Mouse (Mus musculus): ENCODE data around the gene Itgb8. TPM values are rescaled to one million over a fixed set of nuclear protein-coding genes. Genes with fewer than 3 reads are reported as not detected.

The Itgb8 gene
- polyA plus RNA-seq, 1 experiment from 2014 or later, result 3.4 TPM

DNA sequence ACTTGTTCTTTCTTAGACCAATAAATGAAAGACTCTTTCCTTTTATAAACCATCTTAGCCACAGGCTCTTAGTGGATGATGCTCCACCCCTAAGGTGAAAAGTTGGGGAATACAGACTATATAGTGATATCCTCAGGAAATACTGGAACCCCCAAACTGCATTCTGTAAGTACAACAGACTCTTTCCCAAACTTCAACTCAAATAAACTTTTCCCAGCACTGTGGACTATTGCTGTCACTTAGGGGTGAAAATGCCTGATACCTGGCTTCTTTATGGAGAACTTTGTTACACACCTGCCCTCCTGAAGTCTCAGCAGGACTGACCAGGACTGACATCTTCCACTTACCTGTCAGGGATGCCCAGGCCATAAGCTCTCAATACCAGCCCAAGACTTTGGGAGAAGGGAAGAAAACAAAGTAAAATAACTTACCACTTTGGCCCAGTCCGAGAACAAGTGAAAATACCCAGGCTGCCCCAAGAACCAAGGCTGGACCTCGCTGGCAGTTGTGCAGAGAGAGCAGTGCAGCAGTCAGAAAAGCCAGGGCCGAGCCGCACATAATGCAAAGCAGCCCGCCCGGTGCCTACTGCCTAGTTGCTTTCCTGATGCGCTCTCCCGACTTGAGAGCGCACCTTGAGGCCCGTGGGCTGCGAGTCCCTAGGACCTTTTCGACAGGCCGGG is 1.2 kb downstream of the Itgb8 start:
- 1% methylated on average over 13 of the region's 13 CpGs for WGBS

GRCm38 (mm10) chr12:119231831-119232230 is 6.8 kb downstream of the Itgb8 start:
- Histone ChIP-seq H3K9ac (replicated peaks; ENCODE audit: low read length) (no peak overlapping the region), H3K9me3 (ENCODE audit: low read length) (no peaks in the 10 kb centered on the region), H3K4me1 (ENCODE audit: insufficient read depth, low read length) (peaks cover 6% of the 10 kb centered on the region; the same call in 1 of the 2 replicates), H3K27me3 (ENCODE audit: insufficient read depth, low read length) (no peaks in the 10 kb centered on the region), H3K27ac (ENCODE audit: low read length) (no peak overlapping the region), H3K36me3 (ENCODE audit: insufficient read depth, low read length) (no peaks in the 10 kb centered on the region), H3K4me2 (replicated peaks; ENCODE audit: low read depth, low read length) (no peak overlapping the region), H3K4me3 (ENCODE audit: low read length) (no peak overlapping the region)
- no peak for ATAC-seq (ENCODE audit: low FRiP score, low TSS enrichment)
- 83% methylated on average over 2 of the region's 2 CpGs for WGBS

More for the DNA sequence above, 1.2 kb downstream of the Itgb8 start:
- H3K36me3 ChIP-seq (ENCODE audit: insufficient read depth, low read length), result no peaks in the 10 kb centered on the region
- peak overlapping the region; percentile 84 for H3K4me2 ChIP-seq (replicated peaks; ENCODE audit: low read depth, low read length)
- peak; percentile 55 for ATAC-seq (ENCODE audit: low FRiP score, low TSS enrichment)
- H3K4me1 ChIP-seq (ENCODE audit: insufficient read depth, low read length), result peaks cover 21% of the 10 kb centered on the region
- H3K9ac ChIP-seq (replicated peaks; ENCODE audit: low read length), result peak overlapping the region; percentile 79
- H3K4me3 ChIP-seq (ENCODE audit: low read length), result peak overlapping the region; percentile 66
- peak overlapping the region; percentile 83 for H3K27ac ChIP-seq (ENCODE audit: low read length)
- H3K9me3 ChIP-seq (ENCODE audit: low read length), result no peaks in the 10 kb centered on the region
- H3K27me3 ChIP-seq (ENCODE audit: insufficient read depth, low read length), result no peaks in the 10 kb centered on the region

GRCm38 (mm10) chr12:119230444-119230843 is 8.2 kb downstream of the Itgb8 start:
- Histone ChIP-seq H3K4me3 (ENCODE audit: low read length) (no peak overlapping the region), H3K27me3 (ENCODE audit: insufficient read depth, low read length) (no peaks in the 10 kb centered on the region), H3K9me3 (ENCODE audit: low read length) (no peaks in the 10 kb centered on the region), H3K9ac (replicated peaks; ENCODE audit: low read length) (no peak overlapping the region), H3K4me2 (replicated peaks; ENCODE audit: low read depth, low read length) (no peak overlapping the region), H3K4me1 (ENCODE audit: insufficient read depth, low read length) (0 out of 2 replicates have a peak, but pooled peaks cover 6% of the 10 kb centered on the region), H3K36me3 (ENCODE audit: insufficient read depth, low read length) (no peaks in the 10 kb centered on the region), H3K27ac (ENCODE audit: low read length) (peak overlapping the region; percentile 43; the same call in 1 of the 2 replicates)
- ATAC-seq (ENCODE audit: low FRiP score, low TSS enrichment), result 0 out of 2 replicates have a peak, but pooled peaks have one; percentile 57

DNA sequence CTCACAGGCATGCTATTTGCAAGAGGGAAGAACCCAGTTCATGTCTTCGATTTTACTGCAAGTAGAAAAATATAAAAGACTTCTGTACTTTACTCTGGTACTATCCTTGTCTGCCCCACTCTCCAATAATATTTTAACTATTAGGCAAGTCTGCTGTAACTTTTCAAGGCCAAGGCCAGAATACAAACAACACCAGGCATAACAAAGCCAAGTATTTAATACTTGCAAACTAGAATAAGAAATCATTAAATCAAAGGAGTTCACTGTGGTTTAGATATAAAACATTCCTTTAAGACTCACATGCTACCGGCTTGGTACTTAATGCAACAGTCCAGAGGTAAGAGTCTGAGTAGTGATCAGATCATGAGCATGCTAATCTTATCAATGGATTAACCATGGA is 9.0 kb downstream of the Itgb8 start:
- Histone ChIP-seq H3K27me3 (ENCODE audit: insufficient read depth, low read length) (no peaks in the 10 kb centered on the region), H3K4me1 (ENCODE audit: insufficient read depth, low read length) (0 out of 2 replicates have a peak, but pooled peaks cover under 1% of the 10 kb centered on the region), H3K4me3 (ENCODE audit: low read length) (no peak overlapping the region), H3K4me2 (replicated peaks; ENCODE audit: low read depth, low read length) (no peak overlapping the region), H3K27ac (ENCODE audit: low read length) (no peak overlapping the region), H3K36me3 (ENCODE audit: insufficient read depth, low read length) (no peaks in the 10 kb centered on the region), H3K9ac (replicated peaks; ENCODE audit: low read length) (no peak overlapping the region), H3K9me3 (ENCODE audit: low read length) (no peaks in the 10 kb centered on the region)
- no peak for ATAC-seq (ENCODE audit: low FRiP score, low TSS enrichment)
- 83% methylated on average over 2 of the region's 2 CpGs for WGBS

DNA sequence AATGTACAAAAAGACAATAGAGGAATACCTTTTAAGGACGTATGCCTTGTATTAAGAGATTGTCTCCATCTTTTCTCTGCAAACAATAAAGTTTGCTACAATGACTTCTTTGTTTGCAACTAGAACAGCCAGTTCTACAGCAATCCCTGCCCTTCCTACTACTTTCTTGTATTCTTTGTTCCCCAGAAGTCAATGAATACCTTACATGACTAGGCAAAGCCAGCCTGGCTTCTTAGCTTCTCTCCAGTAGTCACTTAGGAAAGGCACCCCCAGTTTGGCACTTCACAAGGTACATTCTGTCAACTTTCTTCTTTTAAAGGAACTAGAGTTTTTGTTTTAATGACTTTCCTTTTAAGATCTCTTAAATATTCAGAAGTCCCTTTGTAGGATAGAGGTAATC is 10.7 kb downstream of the Itgb8 start:
- Histone ChIP-seq H3K4me2 (replicated peaks; ENCODE audit: low read depth, low read length) (no peak overlapping the region), H3K4me1 (ENCODE audit: insufficient read depth, low read length) (no peaks in the 10 kb centered on the region), H3K9me3 (ENCODE audit: low read length) (no peaks in the 10 kb centered on the region), H3K4me3 (ENCODE audit: low read length) (no peak overlapping the region), H3K36me3 (ENCODE audit: insufficient read depth, low read length) (no peaks in the 10 kb centered on the region), H3K27me3 (ENCODE audit: insufficient read depth, low read length) (no peaks in the 10 kb centered on the region), H3K9ac (replicated peaks; ENCODE audit: low read length) (no peak overlapping the region), H3K27ac (ENCODE audit: low read length) (no peak overlapping the region)
- 92% methylated on average over 1 of the region's 1 CpGs for WGBS
- ATAC-seq (ENCODE audit: low FRiP score, low TSS enrichment), result no peak

- no peaks in the 10 kb centered on the region for H3K9me3 ChIP-seq (ENCODE audit: low read length)
- no peaks in the 10 kb centered on the region for H3K4me1 ChIP-seq (ENCODE audit: insufficient read depth, low read length)
- no peak overlapping the region for H3K9ac ChIP-seq (replicated peaks; ENCODE audit: low read length)
- no peak overlapping the region for H3K4me2 ChIP-seq (replicated peaks; ENCODE audit: low read depth, low read length)
- ATAC-seq (ENCODE audit: low FRiP score, low TSS enrichment), result no peak
- no peak overlapping the region for H3K27ac ChIP-seq (ENCODE audit: low read length)
- H3K4me3 ChIP-seq (ENCODE audit: low read length), result no peak overlapping the region
- H3K27me3 ChIP-seq (ENCODE audit: insufficient read depth, low read length), result no peaks in the 10 kb centered on the region
- H3K36me3 ChIP-seq (ENCODE audit: insufficient read depth, low read length), result no peaks in the 10 kb centered on the region
These were observed 13.9 kb downstream of the Itgb8 start for GRCm38 (mm10) chr12:119224699-119225098.

DNA sequence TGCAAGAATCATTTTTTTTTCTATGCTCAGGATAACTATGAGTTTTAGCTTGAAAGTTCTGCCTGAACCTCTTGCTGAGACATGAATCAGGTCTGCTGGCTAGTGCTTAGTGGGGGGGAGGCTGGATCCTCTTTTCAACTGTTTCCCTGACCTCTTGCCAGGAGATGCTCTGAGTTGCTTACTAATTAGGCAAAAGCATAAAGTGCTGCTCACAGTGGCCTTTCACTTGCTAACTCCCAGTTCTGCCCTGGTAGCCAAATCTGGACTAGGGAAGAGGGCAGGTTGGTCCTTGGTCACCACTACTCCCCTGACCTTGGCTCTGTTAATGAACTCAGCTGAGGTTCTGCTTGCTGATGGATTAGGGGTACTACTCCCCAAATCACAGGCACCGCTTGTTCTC is 19.2 kb downstream of the Itgb8 start:
- no peaks in the 10 kb centered on the region for H3K4me1 ChIP-seq (ENCODE audit: insufficient read depth, low read length)
- H3K4me3 ChIP-seq (ENCODE audit: low read length), result no peak overlapping the region
- no peaks in the 10 kb centered on the region for H3K9me3 ChIP-seq (ENCODE audit: low read length)
- no peaks in the 10 kb centered on the region for H3K27me3 ChIP-seq (ENCODE audit: insufficient read depth, low read length)
- no peaks in the 10 kb centered on the region for H3K36me3 ChIP-seq (ENCODE audit: insufficient read depth, low read length)
- ATAC-seq (ENCODE audit: low FRiP score, low TSS enrichment), result no peak
- H3K4me2 ChIP-seq (replicated peaks; ENCODE audit: low read depth, low read length), result no peak overlapping the region
- H3K27ac ChIP-seq (ENCODE audit: low read length), result no peak overlapping the region
- WGBS, result 91% methylated on average over 1 of the region's 1 CpGs
- no peak overlapping the region for H3K9ac ChIP-seq (replicated peaks; ENCODE audit: low read length)

DNA sequence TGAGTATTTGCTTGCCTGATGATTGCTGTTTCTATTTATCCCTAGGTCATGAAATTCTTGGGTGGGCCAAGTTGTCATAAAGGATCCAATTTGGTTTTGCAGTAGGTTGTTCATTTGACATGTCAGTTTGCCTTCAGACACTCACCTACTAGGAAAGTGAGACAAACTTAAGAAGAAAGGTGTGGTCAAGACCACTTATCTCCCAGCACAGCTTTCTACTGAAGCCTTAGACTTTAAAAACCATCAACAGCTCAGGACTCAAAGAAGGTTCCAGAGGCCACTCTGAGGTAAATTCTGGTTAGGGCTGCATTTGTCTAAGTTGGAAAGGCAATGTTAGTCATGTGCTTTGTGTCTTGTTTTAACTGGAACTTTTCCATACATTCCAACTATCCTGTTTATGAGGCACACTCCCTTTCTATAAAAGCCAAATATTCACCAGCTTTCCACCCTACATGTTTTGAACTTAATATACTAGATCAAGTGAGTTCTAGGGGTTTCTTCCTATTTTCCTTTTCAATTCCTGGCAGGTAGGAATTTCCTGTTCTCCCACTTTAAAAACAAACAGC is 20.8 kb downstream of the Itgb8 start:
- no peaks in the 10 kb centered on the region for H3K36me3 ChIP-seq (ENCODE audit: insufficient read depth, low read length)
- no peak overlapping the region for H3K27ac ChIP-seq (ENCODE audit: low read length)
- no peaks in the 10 kb centered on the region for H3K4me1 ChIP-seq (ENCODE audit: insufficient read depth, low read length)
- H3K4me3 ChIP-seq (ENCODE audit: low read length), result no peak overlapping the region
- H3K9ac ChIP-seq (replicated peaks; ENCODE audit: low read length), result no peak overlapping the region
- no peaks in the 10 kb centered on the region for H3K9me3 ChIP-seq (ENCODE audit: low read length)
- no peak overlapping the region for H3K4me2 ChIP-seq (replicated peaks; ENCODE audit: low read depth, low read length)
- no peaks in the 10 kb centered on the region for H3K27me3 ChIP-seq (ENCODE audit: insufficient read depth, low read length)
- 0 out of 2 replicates have a peak, but pooled peaks have one; percentile 27 for ATAC-seq (ENCODE audit: low FRiP score, low TSS enrichment)

- Histone ChIP-seq H3K4me2 (replicated peaks; ENCODE audit: low read depth, low read length) (no peak overlapping the region), H3K4me1 (ENCODE audit: insufficient read depth, low read length) (no peaks in the 10 kb centered on the region), H3K9me3 (ENCODE audit: low read length) (no peaks in the 10 kb centered on the region), H3K27ac (ENCODE audit: low read length) (no peak overlapping the region), H3K27me3 (ENCODE audit: insufficient read depth, low read length) (no peaks in the 10 kb centered on the region), H3K9ac (replicated peaks; ENCODE audit: low read length) (no peak overlapping the region), H3K4me3 (ENCODE audit: low read length) (no peak overlapping the region), H3K36me3 (ENCODE audit: insufficient read depth, low read length) (no peaks in the 10 kb centered on the region)
- no peak for ATAC-seq (ENCODE audit: low FRiP score, low TSS enrichment)
- 96% methylated on average over 3 of the region's 3 CpGs for WGBS
These were observed 23.4 kb downstream of the Itgb8 start for GRCm38 (mm10) chr12:119215225-119215624.

GRCm38 (mm10) chr12:119211533-119211932 is 27.1 kb downstream of the Itgb8 start:
- H3K27ac ChIP-seq (ENCODE audit: low read length), result no peak overlapping the region
- no peak overlapping the region for H3K9ac ChIP-seq (replicated peaks; ENCODE audit: low read length)
- H3K9me3 ChIP-seq (ENCODE audit: low read length), result no peaks in the 10 kb centered on the region
- no peaks in the 10 kb centered on the region for H3K36me3 ChIP-seq (ENCODE audit: insufficient read depth, low read length)
- no peak overlapping the region for H3K4me3 ChIP-seq (ENCODE audit: low read length)
- no peaks in the 10 kb centered on the region for H3K4me1 ChIP-seq (ENCODE audit: insufficient read depth, low read length)
- no peaks in the 10 kb centered on the region for H3K27me3 ChIP-seq (ENCODE audit: insufficient read depth, low read length)
- 38% methylated on average over 2 of the region's 2 CpGs for WGBS
- no peak overlapping the region for H3K4me2 ChIP-seq (replicated peaks; ENCODE audit: low read depth, low read length)
- no peak for ATAC-seq (ENCODE audit: low FRiP score, low TSS enrichment)
